Mouse (Mus musculus) layer of hippocampus, adult 8-10 months (tissue): ENCODE results near the gene Gm10073. TPM values are rescaled to one million over a fixed set of nuclear protein-coding genes. Genes with fewer than 3 reads are reported as not detected.
A peak's percentile ranks its signal among the peaks of the same experiment; 100 is the strongest.
"Not testable (repeated sequence)": the region's sequence is repeated elsewhere in the genome, so short reads cannot be mapped to it uniquely, and the experiment has no call there.

ENCODE experiments used
- DNase-seq, 2 experiments: peaks; one replicate each; pipeline ENCODE4 v3.0.0; 2022; ENCODE audit warnings: low spot score in 2 of 2
- total RNA-seq, 4 experiments: library from RNA; stranded (reverse); gene quantifications; 2 replicates each; pipeline ENCODE4 v1.2.4; 2022

The Gm10073 gene
- 100 to 1,000 TPM in 2 of 4 experiments, 10 to 100 TPM in 2; 82.6 to 111 (median 95.6) TPM for total RNA-seq

DNA sequence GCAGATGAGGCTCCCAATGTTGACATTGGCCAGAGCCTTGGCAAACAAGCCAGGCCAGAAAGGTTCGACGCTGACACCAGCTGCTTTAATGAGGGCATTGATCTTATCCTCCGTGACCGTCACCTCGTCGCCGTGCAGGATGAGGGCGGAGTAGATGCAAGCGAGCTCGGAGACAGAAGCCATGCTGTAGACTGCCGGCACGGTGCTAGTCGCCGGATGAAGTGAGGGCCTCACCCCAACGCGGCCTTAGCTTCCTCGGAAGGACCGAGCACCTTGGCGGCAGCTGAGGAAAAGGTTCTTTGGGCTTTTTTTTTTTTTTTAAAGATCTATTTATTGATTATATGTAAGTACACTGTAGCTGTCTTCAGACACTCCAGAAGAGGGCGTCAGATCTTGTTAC, at the start of gene Gm10073:
Gene Gm10073, minus strand, starts transcription at position 294 of the 400 bp plus-strand sequence.
- not testable (repeated sequence) for DNase-seq

DNA sequence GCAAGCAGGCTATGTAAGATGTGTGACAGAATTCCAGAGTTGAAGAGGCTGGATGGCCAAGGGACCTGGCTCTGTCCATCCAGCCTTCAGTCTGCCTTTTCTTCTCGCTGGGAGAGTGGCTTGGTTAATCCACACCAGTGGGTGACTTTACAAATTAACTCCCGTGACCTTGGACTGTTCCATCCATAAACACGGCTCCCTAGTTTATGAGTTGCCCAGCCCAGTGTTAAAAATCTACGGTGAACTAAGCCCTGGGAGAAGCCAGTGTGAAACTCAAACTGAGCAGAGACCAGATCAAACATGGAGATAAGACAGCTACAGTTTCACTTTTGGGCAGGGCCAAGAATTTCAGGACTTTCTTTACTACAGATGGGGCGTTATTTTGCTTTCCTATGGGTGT, 49.8 kb upstream of the Gm10073 start:
- DNase-seq, result no peak

DNA sequence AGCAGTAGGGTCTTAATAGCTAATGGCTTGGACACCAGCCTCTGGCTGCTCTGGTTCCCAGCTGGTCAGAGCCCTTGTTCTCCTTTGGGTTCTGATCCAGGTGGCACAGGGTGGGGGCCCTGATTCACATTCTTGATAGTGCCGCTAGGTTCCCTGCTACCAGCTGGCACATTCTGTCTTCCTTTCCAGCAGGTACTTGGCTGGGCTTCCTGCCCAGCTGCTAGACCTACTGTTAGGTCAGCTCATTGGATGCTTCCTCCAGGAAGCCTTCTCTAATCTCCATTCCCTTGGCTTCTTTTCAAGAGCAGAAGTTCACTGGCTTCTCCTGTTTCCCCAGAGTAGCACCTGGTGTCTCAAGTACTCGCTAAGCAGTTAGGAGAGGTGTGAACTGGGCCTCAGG, 47.2 kb upstream of the Gm10073 start:
- DNase-seq, result no peak

DNA sequence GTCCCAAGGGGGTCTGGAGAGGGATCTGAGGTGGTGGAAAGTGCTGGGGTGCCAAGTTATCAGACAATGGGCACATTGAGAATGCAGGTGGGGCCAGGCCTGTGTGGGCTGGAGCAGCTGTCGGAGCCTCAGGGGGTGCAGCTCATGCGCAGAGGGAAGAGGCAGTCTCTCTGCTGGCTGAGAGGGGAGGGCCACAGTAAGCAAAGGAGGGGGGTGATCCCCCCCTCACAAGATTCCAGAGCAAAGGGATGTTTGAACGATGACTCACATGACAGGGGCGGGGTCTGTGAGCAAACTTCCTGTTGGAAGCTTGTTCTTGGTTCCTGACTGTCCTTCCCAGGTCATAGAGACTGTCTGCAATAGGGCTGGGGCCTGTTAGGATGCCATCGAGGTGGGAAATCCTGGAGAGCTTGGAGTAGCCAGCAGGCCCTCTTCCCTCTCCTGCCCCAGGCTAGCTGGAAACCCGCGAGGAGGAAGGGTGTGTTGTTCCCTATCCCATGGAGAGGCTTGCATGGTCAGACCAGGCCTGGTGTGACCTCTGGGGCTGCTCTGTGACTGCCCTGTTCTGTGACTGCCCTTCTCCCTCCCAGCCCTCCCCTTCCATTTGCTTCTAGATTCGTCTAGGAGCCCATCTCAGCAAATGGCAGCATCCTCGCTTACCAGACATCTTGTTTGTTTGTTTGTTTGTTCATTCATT, 46.4 kb upstream of the Gm10073 start:
- no peak for DNase-seq

DNA sequence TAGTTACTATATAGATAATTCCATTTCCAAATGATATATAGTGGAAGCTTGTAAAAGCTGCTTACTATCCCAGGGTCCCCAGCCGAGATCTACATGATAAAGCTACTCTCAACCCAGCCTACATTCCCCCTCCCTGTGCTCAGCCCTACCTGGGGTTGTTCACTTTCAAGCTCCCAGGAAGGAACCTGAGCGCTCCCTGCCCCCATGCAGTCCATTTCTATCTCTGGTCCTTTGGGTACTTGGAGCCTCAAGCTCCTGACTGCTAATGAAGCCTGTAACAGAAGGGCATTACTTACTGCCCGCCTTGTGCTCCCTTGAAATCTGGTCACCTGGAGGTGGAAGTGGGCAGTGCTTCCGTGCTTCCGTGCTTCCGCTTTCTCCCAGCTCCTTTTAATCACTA, 45.1 kb upstream of the Gm10073 start:
- DNase-seq, result no peak

DNA sequence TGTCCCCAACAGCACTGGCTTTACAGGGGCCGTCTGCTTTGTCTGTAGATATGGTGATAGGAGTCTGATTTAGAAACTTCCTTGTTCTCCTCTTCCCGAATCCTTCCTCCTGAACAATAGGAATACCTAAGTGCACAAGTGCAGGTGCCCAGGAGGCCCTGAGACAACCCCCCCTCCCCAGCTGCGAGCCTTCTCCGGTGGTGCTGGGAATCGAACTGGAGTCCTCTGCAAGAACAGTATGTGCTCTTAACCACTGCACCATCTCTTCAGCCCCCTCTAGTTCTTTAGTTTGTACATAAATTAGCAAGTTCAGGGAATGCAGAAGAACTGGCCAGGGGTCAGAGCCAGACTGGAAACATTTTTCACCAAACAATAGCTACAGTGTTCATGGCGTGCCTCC, 44.6 kb upstream of the Gm10073 start:
- no peak for DNase-seq

DNA sequence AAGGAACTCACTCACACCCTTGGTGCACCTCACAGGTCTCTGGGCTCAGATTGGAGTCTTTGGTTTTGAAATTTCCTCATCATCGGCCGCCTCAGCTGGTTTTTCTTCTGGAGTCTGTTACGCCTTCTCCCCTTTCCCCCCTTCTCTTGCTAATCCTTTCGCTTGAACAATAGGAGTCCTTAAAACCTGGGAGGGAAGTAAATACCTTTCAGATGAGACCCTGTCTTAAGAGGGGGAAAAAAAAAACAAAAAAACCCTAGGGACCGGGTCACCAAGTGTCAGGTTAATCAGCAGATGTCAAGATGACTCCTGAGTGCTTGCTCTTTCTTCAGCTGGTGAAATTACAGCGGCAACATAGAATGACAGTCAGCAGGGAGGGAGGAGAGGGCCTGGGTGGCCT, 43.9 kb upstream of the Gm10073 start:
- DNase-seq, result no peak

DNA sequence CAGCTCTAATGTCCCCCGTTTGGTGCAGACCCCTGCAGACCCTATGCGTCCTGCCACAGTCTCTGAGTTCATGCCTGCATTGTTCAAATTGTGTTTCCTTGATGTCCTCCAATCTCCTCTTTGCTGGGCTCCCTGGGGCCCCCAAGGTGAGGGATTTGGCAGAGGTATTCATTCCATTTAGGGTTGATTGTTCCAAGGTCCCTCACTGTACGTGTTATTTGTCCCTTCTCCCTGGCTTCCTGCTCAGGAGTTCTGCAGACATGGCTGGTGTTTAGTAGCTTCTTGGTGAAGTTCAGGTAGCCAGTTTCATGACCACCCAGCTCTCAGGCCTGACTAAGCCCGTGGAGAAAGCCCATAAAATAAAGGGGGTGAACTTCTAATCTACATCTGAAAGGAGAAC, 43.4 kb upstream of the Gm10073 start:
- no peak for DNase-seq

DNA sequence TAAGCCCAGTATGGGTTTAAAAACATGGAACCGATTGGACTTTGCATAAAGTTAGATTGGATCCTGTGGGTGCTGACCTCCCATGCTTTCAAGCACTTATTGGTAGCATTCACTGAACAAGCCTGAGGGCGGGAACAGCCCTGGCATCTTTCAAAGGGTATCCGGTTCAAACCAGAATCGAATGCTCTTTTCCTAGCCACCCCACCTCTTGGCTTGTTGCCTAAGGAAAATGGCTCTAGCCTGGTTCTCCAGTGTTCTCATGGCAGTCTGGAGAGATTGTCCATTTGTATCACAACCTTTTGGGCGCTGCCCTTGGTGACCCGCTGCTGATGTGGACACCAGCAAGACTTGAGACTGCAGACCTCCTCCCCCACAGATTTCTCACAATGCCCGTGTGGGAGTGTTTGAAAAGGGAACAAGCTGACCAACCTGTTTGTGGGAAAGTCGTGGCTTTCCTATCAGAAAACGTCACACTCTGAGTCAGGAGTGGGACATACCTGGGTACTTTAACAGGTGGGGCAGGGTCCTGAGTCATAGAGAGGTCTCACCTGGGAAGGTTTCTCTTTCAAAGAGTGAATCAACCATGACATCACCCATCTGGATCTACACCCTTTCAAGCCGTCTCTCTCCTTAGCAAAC, 42.5 kb upstream of the Gm10073 start:
- DNase-seq, result no peak

DNA sequence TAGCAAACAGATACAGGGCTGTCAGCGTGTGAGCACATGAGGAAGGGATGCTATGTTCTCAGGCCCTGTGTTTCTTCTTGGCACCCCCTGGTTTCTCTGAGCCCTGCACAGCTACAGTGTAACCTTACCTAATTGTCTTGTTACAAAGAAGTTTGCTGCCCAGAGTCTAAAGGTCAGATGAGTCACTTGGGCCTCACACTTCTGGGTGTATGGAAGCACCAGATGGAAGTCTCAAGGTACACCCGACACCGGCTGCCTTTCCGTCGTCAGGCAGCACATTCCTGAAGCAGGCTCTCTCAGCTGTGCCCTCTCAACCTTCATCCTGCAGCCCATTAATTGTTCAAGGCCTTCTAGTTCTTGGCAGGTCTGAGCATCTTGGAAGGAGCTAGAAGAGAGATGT, 41.4 kb upstream of the Gm10073 start:
- no peak for DNase-seq

DNA sequence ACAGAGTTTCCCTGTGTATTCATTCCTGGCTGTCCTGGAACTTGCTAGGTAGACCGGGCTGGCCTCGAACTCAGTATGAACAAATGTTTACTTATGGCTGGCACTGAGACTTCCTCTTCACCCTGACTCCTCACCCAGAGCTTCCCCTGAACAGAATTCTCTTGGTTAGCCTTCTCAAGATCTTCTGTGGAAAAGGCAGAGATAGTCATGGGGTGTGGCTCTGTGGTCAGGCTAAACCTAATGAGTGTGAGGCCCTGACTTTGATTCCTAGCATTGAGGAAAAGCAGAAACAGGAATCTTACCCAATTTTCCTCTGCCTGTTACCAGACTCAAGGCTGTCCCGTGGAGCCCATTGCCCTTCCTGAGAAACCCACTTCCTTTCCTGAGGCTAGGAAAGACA, 38.8 kb upstream of the Gm10073 start:
- DNase-seq, result no peak

DNA sequence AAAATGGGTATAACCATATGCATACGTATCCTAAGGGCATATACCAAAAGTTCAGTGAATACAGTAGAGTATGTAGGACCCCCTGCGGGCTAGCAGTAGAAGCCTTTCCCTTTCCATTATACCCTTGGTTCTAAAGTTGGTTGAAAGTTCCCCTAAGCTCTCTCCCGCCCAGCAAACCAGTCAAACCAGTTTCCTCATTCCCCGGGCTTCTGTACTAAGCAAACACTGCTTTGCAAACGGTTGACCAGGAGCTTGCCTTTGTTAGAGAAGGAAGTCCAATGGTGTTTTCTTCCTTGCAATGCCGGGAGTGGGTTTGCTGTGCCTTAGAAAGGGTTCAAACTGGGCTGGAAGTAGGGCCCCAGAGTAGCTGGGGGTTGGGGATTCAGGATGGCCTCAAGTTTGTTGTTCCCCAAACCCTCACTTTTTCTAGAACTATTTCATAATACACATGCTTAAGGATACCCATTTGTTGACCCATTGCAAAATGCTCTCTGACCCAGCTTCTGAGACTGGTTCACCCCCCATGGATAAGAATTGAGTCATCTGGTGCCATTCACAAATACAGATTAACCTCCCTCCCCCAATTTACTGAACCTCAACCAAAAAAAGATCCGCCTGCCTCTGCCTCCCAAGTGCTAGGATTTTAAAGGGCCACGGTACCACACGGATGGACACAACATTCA, 37.8 kb upstream of the Gm10073 start:
- no peak for DNase-seq

DNA sequence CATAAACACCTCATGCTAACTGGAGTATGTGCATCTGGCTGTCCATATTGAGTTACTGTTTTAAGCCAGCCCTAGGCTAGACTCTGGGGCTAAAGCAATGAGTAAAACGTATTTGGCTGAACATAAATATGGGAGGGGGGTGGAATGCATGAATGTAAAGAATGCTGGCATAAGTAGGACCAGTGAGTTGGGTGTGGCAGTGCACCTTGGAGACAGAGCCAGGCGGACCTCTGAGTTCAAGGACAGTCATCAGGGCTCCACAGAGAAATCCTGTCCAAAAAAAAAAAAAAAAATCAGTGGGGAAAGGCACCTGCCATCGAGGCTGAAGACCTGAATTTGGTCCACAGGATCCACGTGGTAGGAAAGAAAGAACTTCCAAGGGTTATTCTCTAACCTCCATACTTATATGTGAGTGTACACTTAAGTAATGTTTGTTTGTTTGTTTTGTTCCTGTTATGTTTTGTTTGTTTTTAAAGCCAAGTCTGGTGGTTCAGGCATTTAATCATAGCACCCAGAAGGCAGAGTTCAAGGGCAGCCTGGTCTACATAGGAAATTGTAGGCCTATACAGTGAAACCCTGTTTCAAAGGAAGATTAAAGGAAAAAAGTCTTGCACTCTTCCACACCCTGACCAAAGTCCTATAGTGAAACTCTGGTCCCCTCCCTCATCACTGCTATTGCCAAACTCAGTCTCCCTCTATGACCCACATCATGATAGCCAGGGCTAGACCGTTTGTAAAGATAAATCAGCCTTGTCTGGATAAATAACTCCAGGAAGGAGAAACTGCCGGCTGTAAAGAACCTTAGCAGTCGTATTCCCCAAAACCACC, 36.0 kb upstream of the Gm10073 start:
- no peak for DNase-seq

DNA sequence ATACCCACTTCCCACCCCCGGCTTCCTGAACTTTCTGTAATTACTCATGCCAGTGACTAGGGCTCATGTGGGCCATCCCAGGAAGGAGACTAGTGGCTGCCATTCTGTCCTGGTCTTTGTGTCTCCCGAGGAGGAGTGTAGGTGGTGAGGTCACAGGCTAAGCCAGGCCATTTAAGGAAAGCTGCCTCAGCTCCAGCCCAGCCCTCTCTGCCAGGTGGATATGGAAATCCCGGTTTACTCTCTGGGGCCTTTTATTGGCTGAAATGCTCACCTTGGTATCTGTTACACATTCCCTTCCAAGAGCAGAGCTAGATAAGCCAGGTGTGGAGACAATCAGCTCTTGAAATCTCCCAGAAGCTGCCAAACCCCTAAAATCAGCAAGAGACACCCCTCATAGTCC, 35.2 kb upstream of the Gm10073 start:
- no peak for DNase-seq

DNA sequence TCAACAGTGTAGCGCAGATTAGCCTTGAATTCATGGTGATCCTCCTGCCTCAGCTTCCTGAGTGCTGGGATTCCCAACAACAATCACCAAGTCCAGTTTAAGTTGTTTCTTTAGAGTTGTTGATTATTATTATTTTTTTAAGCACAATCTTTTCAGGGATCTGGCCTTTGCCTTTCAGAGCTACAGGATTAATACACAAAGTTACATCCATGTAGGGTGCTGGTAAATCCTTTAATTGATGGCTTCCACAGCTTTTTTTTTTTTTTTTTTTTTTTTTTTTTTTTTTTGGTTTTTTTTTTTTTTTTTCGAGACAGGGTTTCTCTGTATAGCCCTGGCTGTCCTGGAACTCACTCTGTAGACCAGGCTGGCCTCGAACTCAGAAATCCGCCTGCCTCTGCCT, 34.5 kb upstream of the Gm10073 start:
- DNase-seq, result not testable (repeated sequence)

DNA sequence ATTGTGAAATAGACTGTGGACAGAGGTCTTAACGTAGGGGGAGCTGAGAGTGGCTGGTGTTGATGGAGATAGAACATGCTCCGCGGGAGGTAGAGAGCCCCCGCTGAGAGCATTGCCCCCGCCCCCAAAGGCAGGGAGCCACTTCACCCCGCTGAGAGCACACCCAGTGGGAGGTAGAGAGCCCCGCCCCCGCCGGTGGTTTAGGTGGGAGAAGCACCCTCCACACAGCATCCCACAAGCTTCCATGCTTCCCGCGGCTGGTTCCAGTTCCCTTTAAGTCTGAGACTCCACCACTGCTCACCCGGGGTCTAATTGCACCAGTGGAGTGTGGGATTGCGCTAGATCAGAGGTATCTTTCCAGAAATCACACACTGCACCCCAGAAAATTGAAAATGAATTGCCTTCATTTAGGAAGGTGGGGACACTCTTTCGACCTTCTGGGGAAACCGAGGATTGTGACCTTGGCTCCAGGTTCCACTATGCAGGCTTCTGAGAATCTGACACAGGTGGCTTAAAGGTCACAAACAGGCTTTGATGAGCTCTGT, 33.4 kb upstream of the Gm10073 start:
- DNase-seq, result no peak

DNA sequence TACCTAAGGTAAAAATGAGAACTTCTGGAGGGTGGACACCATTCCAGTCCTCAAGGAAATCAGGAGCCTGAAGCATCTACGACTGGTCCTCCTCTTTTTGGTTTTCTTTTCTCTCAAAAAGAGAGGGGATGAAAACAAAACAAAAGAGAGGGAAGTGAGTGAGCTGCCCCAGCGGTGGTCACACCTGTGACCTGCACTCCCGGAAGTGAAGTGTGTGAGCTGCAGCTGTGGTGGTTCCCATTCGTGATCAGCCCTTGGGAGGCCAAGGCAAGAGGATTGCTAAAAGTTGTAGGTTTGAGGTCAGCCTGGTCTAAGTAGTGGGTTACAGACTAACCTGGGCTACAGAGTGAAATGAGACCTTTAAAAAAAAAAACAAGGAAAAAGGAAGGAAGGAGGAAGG, 32.9 kb upstream of the Gm10073 start:
- no peak for DNase-seq

DNA sequence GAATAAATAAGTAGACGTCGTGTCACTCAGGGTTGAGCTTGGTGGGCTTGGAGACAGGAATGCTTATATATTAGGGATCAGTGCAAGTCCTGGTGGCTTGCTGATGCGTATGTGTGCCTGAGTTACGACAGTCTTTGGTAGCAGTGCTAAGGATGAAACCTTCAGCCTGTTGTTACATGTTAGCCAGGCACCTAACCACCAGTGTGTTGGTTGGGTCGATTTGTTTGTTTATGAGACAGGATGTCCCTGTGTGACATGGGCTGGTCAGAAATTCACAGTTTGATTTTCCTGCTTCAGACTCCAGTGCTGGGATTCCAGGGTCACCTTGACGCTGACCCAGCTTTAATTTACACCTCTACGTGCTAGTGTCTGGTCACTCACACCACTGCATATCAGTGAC, 32.4 kb upstream of the Gm10073 start:
- DNase-seq, result no peak

DNA sequence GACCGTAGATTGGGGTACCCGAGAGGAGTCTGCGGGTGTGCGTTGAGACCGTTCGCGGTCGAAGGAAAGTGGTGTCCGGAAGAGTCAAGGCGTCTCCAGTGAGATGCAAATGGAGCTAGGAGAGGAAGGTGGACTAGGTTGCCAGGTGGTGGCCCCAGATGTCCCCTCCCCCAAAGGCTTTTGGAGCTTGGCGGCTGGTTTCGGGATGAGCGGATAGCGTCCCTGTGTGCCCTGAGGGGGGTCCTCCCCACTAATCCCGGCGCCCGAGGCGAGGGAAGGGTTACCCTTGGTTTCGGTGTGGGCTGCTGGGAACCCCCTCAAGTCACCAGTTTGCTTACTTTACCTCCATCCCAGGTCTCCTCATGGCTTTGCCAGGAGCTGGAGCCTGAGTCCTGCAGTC, 30.7 kb upstream of the Gm10073 start:
- no peak for DNase-seq

DNA sequence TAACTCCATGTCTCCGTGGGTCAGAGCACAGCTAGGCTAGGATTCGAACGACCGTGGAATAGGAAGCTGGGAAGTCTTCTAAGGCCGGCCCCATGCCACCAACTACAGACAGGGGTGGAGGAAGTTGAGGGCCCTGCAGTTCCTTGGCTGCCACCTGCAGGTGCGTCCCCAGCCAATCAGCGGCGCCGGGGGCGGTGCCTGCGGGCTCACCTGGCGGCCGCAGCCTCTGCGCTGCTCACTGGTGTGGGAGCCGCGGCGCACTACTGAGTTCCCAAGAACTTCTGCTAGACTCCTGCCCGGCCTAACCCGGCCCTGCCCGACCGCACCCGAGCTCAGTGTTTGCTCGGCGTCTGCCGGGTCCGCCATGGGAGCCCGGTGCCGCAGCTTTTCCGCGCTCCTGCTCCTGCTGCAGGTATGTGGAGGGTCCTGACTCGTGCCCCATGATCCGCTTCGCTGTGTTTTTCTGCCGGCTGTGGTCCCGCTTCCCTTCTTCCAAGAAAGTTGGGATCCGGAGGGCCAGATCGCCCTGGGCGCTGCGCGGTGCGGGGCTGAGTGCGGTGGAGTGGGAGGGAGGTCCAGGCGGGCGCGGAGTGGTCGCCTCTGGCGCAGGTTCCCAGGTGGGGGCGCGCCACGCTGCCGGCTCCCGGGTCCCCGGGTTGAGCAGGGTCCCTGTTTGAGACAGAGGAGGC, 30.0 kb upstream of the Gm10073 start, which contains the start of gene Cdh1:
Gene Cdh1, plus strand, starts transcription at position 221 of the 689 bp plus-strand sequence.
- peak in 1 of 2 experiments; percentile 6 for DNase-seq
